Mouse (Mus musculus) liver, adult 2 months (tissue): ENCODE data around the gene Sin3a.

Experiments used
- CTCF ChIP-seq: fragments of 200-500 bp; IDR thresholded peaks from 2 replicates; pipeline ENCODE4 v1.5.1; 2011; ENCODE audit warnings: low read depth, low read length, control low read depth
- POLR2A ChIP-seq: fragments of 200-500 bp; IDR thresholded peaks from 2 replicates; pipeline ENCODE4 v1.6.1; 2011; ENCODE audit warnings: low read length, control low read depth; ENCODE audit not compliant: insufficient read depth; ENCODE audit errors: extremely low read depth

DNA sequence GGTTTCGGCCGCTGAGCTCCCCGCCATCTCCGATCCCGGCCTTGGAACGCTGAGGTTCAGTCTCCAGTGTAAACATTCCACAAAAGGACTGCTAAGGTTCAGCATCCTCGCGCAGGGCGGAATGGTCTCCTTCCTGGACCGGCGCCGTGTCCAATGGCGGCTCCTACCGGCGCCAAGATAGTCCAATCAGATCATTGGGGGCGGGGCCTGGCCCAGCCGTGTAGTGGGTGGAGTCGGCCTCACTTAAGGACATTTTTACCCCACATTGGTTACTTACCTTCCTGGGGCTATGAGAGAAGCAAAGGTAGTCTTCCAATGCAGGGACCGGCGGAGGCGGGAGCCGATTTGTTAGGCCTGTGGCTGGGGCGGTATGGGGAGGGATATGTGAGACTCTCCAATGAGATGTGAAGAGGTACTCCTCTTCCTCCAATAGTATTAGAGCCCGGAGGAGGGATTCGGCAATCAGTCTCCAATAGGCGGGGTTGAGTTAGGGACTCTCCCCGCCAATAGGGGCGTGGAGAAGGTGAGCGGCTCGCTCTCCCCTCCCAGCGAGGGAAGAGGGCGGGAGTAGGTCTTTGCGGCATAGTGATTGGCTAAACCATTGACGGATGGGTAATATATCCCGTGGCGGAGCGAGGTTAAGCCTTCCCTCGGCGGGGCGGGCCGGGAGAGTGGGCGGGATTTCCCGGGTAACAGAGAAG lies 4.0 kb downstream of the Sin3a start:
- TF ChIP-seq CTCF (no peak), POLR2A (0 out of 2 replicates have a peak, but pooled peaks have one; percentile 20)
